Mouse (Mus musculus): Measurements from ENCODE around the gene Gnaz. TPM values are rescaled to one million over a fixed set of nuclear protein-coding genes. Genes with fewer than 3 reads are reported as not detected.
A peak's percentile ranks its signal among the peaks of the same experiment; 100 is the strongest.
"Not testable (repeated sequence)": the region's sequence is repeated elsewhere in the genome, so short reads cannot be mapped to it uniquely, and the experiment has no call there.

Gnaz gene
- polyA plus RNA-seq, 1 experiment from 2014 or later = 54.3 TPM

DNA sequence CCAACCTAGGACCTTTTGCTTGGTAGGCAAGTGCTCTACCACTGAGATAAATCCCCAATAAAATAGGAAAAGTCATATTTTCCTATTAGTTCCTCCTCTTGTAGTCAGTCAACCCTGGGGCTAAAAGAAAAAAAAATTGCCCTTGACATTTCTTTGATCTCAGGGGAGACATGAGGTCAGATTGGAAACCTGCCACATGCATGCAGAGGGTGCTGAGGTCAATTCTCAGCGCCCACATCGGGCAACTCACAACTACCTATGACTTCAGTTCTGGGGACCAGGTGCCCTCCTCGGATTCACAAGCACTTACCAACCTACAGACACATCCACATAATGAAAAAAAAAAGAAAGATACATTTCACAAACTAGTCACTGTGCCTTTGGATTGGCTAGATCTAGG lies 63.3 kb downstream of the Gnaz start:
- Histone ChIP-seq H3K27me3 (replicated peaks; ENCODE audit: control insufficient read depth, insufficient read depth, low read length) (no peaks in the 10 kb centered on the region), H3K4me1 (replicated peaks; ENCODE audit: control insufficient read depth, insufficient read depth, low read length) (peaks cover 12% of the 10 kb centered on the region), H3K27ac (ENCODE audit: low read length) (no peak overlapping the region), H3K9me3 (ENCODE audit: control insufficient read depth, low read length) (no peaks in the 10 kb centered on the region), H3K9ac (replicated peaks; ENCODE audit: low read depth, low read length) (no peak overlapping the region), H3K4me3 (replicated peaks; ENCODE audit: low read length) (no peak overlapping the region), H3K4me2 (ENCODE audit: low read length) (no peak overlapping the region), H3K36me3 (ENCODE audit: control insufficient read depth, insufficient read depth) (no peaks in the 10 kb centered on the region)
- WGBS = 88% methylated on average over 3 of the region's 3 CpGs
- ATAC-seq = no peak

DNA sequence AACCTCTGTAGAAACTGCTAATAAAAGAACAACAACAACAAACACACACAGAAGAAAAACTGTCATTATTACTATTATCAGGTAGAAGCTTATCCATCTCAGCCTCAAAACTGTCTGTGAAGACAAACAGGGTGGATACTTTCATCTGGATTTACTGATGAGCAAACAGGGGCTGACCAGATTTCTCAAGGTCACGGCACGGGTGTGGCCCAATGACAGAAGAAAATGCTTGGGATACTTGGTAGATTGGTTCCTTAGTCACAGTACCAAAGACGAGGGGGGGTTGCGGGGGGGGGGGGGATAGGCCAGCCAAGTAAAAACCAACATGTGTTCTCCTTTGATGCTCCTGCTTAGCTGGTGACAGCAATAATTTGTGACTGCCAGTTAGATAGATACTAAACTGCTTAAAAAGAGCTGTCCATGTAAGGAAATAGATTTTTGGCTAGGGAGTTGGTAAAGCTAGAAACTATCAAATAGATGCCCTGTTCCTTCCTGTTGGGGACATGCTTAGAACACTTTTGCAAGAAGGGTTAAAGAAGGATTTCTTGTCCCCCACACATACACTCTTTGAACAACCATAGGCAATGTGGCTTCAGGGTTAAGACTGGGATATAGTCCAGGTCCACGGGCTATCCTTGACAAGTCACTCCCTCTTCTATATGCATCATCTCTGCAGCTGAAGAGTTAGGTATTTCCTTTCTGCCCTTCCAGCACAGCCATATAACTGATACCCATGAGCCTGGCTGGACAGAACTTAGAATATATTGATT lies 64.6 kb downstream of the Gnaz start:
- no peak for ATAC-seq
- 79% methylated on average over 5 of the region's 5 CpGs for WGBS

DNA sequence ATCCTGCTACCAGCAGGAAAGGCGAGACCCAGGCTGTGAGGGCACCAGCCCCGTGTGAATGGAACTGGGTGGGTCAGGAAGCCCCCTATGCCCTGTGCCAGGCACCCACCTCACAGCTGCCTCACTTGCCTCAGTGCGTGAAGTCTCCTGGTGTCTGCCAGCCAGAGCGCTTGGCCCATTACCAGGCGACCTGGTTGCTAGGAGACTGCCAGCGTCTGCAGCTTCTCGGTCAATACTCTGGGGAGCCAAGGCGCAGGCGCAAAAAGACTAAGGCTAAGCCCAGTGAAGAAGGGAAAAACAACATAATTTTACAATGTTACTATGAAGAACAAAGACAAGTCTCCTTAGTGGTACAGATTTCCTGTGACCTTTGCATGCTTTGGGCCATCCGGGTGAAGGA lies 65.4 kb downstream of the Gnaz start, which contains the start of gene Rsph14:
Rsph14 (minus strand) TSS at position 192 of the 400 bp plus-strand sequence.
- Histone ChIP-seq H3K4me3 (replicated peaks; ENCODE audit: low read length) (0 out of 2 replicates have a peak within 1 kb of the TSS, but pooled peaks have one; percentile 6), H3K4me1 (replicated peaks; ENCODE audit: control insufficient read depth, insufficient read depth, low read length) (peaks cover 20% of the 10 kb centered on the region), H3K4me2 (ENCODE audit: low read length) (peak within 1 kb of the TSS; percentile 35), H3K27me3 (replicated peaks; ENCODE audit: control insufficient read depth, insufficient read depth, low read length) (no peaks in the 10 kb centered on the region), H3K9ac (replicated peaks; ENCODE audit: low read depth, low read length) (no peak within 1 kb of the TSS), H3K36me3 (ENCODE audit: control insufficient read depth, insufficient read depth) (no peaks in the 10 kb centered on the region), H3K9me3 (ENCODE audit: control insufficient read depth, low read length) (no peaks in the 10 kb centered on the region), H3K27ac (ENCODE audit: low read length) (0 out of 2 replicates have a peak within 1 kb of the TSS, but pooled peaks have one; percentile 41)
- 14% methylated on average over 10 of the region's 10 CpGs for WGBS
- ATAC-seq = peak; percentile 69

More for the DNA sequence above, 64.6 kb downstream of the Gnaz start:
- no peak overlapping the region for H3K4me2 ChIP-seq (ENCODE audit: low read length)
- no peak overlapping the region for H3K9ac ChIP-seq (replicated peaks; ENCODE audit: low read depth, low read length)
- peaks cover 17% of the 10 kb centered on the region for H3K4me1 ChIP-seq (replicated peaks; ENCODE audit: control insufficient read depth, insufficient read depth, low read length)
- H3K4me3 ChIP-seq (replicated peaks; ENCODE audit: low read length) = no peak overlapping the region
- no peak overlapping the region for H3K27ac ChIP-seq (ENCODE audit: low read length)
- H3K36me3 ChIP-seq (ENCODE audit: control insufficient read depth, insufficient read depth) = no peaks in the 10 kb centered on the region
- H3K27me3 ChIP-seq (replicated peaks; ENCODE audit: control insufficient read depth, insufficient read depth, low read length) = no peaks in the 10 kb centered on the region
- no peaks in the 10 kb centered on the region for H3K9me3 ChIP-seq (ENCODE audit: control insufficient read depth, low read length)

DNA sequence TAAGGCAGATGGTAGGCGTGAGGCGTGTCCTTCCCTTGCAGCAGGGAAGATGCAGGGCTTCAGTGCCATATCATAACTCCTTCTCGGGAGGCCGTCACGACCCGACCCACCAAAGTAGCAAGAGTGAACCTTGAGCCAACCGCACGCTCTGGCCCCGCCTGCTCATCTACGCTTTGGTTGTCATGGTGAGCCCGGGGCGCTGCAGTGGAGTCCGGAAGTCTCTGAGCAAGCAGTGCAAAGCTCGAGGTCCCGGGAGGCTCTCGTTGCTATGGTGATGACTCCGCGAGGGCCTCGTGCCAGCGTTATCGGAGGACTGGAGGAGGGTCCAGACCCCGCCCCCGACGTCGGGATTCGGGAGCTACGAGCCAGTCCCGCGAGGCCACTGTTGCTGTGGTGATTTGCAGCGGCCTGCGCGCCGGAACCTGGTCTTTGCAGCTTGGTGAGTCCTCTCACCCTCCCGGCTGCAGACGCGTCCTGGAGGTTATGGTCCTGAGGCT lies 70.0 kb downstream of the Gnaz start, which contains the start of gene Rab36:
Rab36 (plus strand) TSS at position 176 of the 497 bp plus-strand sequence.
- Histone ChIP-seq H3K9ac (replicated peaks; ENCODE audit: low read depth, low read length) (peak within 1 kb of the TSS; percentile 55), H3K36me3 (ENCODE audit: control insufficient read depth, insufficient read depth) (no peaks in the 10 kb centered on the region), H3K4me3 (replicated peaks; ENCODE audit: low read length) (peak within 1 kb of the TSS; percentile 44), H3K27ac (ENCODE audit: low read length) (peak within 1 kb of the TSS; percentile 49), H3K27me3 (replicated peaks; ENCODE audit: control insufficient read depth, insufficient read depth, low read length) (no peaks in the 10 kb centered on the region), H3K9me3 (ENCODE audit: control insufficient read depth, low read length) (no peaks in the 10 kb centered on the region), H3K4me1 (replicated peaks; ENCODE audit: control insufficient read depth, insufficient read depth, low read length) (peaks cover 23% of the 10 kb centered on the region), H3K4me2 (ENCODE audit: low read length) (peak within 1 kb of the TSS; percentile 67)
- peak; percentile 93 for ATAC-seq
- WGBS = under 1% methylated on average over 36 of the region's 36 CpGs

DNA sequence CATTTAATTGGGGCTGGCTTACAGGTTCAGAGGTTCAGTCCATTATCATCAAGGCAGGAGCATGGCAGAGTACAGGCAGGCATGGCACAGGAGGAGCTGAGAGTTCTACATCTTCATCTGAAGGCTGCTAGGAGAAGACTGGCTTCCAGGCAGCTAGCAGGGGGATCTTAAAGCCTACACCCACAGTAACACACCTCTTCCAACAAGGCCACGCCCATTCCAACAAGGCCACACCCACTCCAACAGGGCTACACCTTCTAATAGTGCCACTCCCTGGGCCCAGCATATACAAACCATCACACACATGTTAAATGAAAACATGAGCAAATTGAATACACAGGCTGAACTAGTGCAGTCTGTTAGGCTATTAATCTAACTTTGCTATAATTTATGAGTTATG lies 75.1 kb downstream of the Gnaz start:
- not testable (repeated sequence) for ATAC-seq; H3K4me1 ChIP-seq (replicated peaks; ENCODE audit: control insufficient read depth, insufficient read depth, low read length); H3K9ac ChIP-seq (replicated peaks; ENCODE audit: low read depth, low read length); H3K36me3 ChIP-seq (ENCODE audit: control insufficient read depth, insufficient read depth); H3K4me3 ChIP-seq (replicated peaks; ENCODE audit: low read length); H3K27me3 ChIP-seq (replicated peaks; ENCODE audit: control insufficient read depth, insufficient read depth, low read length); H3K27ac ChIP-seq (ENCODE audit: low read length); H3K4me2 ChIP-seq (ENCODE audit: low read length); H3K9me3 ChIP-seq (ENCODE audit: control insufficient read depth, low read length)
- 31% methylated on average over 1 of the region's 1 CpGs for WGBS

DNA sequence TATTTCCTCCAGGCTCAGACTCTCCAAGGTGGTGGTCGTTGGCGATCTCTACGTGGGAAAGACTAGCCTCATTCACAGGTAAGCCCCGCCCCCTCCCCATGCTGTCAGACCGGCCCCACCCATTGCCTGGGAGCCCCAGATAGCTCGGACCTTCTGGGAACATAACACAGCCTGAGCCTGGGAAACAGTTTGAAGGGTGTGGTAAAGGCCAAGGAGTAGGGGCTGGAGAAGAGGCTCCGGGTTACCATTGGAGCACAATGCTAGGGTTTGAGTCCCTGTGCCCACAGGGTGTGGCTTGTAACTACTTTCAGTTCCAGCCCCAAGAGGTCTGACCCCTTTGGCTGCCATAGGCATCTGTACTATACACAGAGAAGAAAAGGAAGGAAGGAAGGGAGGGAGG lies 77.5 kb downstream of the Gnaz start:
- no peak overlapping the region for H3K4me2 ChIP-seq (ENCODE audit: low read length)
- 50% methylated on average over 7 of the region's 7 CpGs for WGBS
- H3K4me3 ChIP-seq (replicated peaks; ENCODE audit: low read length) = no peak overlapping the region
- no peaks in the 10 kb centered on the region for H3K4me1 ChIP-seq (replicated peaks; ENCODE audit: control insufficient read depth, insufficient read depth, low read length)
- no peaks in the 10 kb centered on the region for H3K36me3 ChIP-seq (ENCODE audit: control insufficient read depth, insufficient read depth)
- no peak overlapping the region for H3K9ac ChIP-seq (replicated peaks; ENCODE audit: low read depth, low read length)
- no peaks in the 10 kb centered on the region for H3K9me3 ChIP-seq (ENCODE audit: control insufficient read depth, low read length)
- no peaks in the 10 kb centered on the region for H3K27me3 ChIP-seq (replicated peaks; ENCODE audit: control insufficient read depth, insufficient read depth, low read length)
- no peak for ATAC-seq
- no peak overlapping the region for H3K27ac ChIP-seq (ENCODE audit: low read length)

DNA sequence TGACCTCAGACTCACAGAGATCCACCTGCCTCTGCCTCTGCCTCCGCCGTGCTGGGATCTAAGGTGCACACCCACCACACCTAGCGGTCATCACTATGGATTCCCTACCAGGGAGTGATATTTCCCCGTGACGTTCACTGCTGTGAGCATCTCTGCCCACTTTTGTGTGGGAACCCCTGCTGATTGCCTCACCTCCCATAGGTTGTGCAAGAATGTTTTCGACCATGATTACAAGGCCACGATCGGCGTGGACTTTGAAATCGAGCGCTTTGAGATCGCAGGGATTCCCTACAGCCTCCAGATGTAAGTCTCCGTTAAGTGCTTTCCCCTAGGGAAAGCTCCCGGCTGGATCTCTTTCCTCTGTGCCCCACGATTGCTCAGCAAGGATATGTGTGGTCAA lies 78.9 kb downstream of the Gnaz start:
- no peak overlapping the region for H3K4me3 ChIP-seq (replicated peaks; ENCODE audit: low read length)
- H3K9me3 ChIP-seq (ENCODE audit: control insufficient read depth, low read length) = no peaks in the 10 kb centered on the region
- H3K9ac ChIP-seq (replicated peaks; ENCODE audit: low read depth, low read length) = no peak overlapping the region
- H3K36me3 ChIP-seq (ENCODE audit: control insufficient read depth, insufficient read depth) = no peaks in the 10 kb centered on the region
- WGBS = 87% methylated on average over 15 of the region's 15 CpGs
- H3K27ac ChIP-seq (ENCODE audit: low read length) = no peak overlapping the region
- no peaks in the 10 kb centered on the region for H3K27me3 ChIP-seq (replicated peaks; ENCODE audit: control insufficient read depth, insufficient read depth, low read length)
- no peak for ATAC-seq
- H3K4me1 ChIP-seq (replicated peaks; ENCODE audit: control insufficient read depth, insufficient read depth, low read length) = no peaks in the 10 kb centered on the region
- no peak overlapping the region for H3K4me2 ChIP-seq (ENCODE audit: low read length)

DNA sequence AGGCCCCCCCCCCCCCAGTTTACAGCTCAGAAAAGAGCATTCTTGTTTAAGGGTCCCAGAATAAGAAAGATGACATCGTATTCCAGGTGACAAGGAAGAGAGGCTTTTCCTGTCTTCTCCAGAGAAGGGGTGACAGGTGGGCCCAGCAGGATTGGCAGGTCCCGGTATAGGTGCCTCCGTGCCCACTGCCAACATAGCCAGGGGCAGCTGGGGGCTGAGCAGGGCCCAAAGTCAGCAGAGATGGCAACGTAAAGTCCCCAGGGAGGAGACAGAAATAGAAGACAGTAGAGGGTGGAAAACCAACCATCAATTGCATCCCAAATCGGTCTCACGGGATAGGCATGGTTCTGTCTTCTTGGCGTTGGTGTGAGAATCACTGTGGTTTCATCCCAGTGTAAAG lies 81.7 kb downstream of the Gnaz start:
- Histone ChIP-seq H3K4me1 (replicated peaks; ENCODE audit: control insufficient read depth, insufficient read depth, low read length) (no peaks in the 10 kb centered on the region), H3K27me3 (replicated peaks; ENCODE audit: control insufficient read depth, insufficient read depth, low read length) (no peaks in the 10 kb centered on the region), H3K4me3 (replicated peaks; ENCODE audit: low read length) (no peak overlapping the region), H3K36me3 (ENCODE audit: control insufficient read depth, insufficient read depth) (no peaks in the 10 kb centered on the region), H3K9me3 (ENCODE audit: control insufficient read depth, low read length) (no peaks in the 10 kb centered on the region), H3K9ac (replicated peaks; ENCODE audit: low read depth, low read length) (no peak overlapping the region), H3K4me2 (ENCODE audit: low read length) (no peak overlapping the region), H3K27ac (ENCODE audit: low read length) (no peak overlapping the region)
- no peak for ATAC-seq
- over 99% methylated on average over 7 of the region's 7 CpGs for WGBS

DNA sequence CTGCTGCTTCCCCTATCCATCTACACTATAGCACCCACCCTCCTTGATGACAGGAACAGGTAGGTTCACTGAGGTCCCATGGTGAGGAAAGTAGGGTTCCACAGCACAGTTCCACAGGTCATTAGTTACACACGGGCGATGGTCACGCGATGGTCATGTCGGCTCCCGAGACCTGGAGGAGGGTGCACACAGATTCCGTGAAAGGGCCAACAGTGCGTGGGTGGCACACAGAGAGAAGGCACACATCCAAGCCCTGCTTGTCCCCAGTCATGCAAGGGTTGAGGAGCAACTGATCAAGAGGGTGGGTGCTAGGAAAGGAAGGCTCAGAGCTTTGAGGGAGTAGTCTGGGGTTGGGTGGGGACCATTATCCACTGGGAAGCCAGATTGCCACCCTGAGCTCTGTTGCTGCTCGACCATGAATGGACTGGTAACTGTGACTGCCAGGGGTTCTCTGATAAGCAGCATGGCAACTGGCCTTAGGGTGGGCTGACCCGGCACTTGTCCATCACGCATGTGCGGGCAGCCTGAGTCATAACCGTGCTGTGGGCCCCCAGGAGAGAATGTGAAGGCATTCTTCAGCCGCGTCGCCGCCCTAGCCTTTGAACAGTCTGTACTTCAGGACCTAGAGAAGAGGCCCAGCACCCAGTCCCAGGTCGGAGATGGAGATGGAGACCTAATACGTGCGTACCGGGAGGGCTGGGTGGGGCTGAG lies 84.5 kb downstream of the Gnaz start:
- Histone ChIP-seq H3K4me3 (replicated peaks; ENCODE audit: low read length) (no peak overlapping the region), H3K9ac (replicated peaks; ENCODE audit: low read depth, low read length) (no peak overlapping the region), H3K36me3 (ENCODE audit: control insufficient read depth, insufficient read depth) (no peaks in the 10 kb centered on the region), H3K27me3 (replicated peaks; ENCODE audit: control insufficient read depth, insufficient read depth, low read length) (no peaks in the 10 kb centered on the region), H3K4me1 (replicated peaks; ENCODE audit: control insufficient read depth, insufficient read depth, low read length) (peaks cover 8% of the 10 kb centered on the region), H3K27ac (ENCODE audit: low read length) (no peak overlapping the region), H3K4me2 (ENCODE audit: low read length) (no peak overlapping the region), H3K9me3 (ENCODE audit: control insufficient read depth, low read length) (no peaks in the 10 kb centered on the region)
- no peak for ATAC-seq
- WGBS = 95% methylated on average over 21 of the region's 21 CpGs
